Mouse (Mus musculus) CD8-positive naive resting alpha-beta T cell, adult 2 months (primary cell): ENCODE data around the gene Serf1.
"Not testable (repeated sequence)": the region's sequence is repeated elsewhere in the genome, so short reads cannot be mapped to it uniquely, and the experiment has no call there.

Source experiments
- DNase-seq, 2 experiments: peaks; one replicate each; pipeline ENCODE4 v3.0.0; 2022; ENCODE audit warnings: low read depth in 2 of 2, low spot score in 2 of 2

Serf1 gene

GRCm38 (mm10) chr13:100107652-100108472, at the start of gene Serf1:
Gene Serf1, plus strand, starts transcription at chr13:100108012.
- peak; percentile 37 to 38 for DNase-seq

GRCm38 (mm10) chr13:100063936-100064335, 43.9 kb upstream of the Serf1 start:
- no peak for DNase-seq

DNA sequence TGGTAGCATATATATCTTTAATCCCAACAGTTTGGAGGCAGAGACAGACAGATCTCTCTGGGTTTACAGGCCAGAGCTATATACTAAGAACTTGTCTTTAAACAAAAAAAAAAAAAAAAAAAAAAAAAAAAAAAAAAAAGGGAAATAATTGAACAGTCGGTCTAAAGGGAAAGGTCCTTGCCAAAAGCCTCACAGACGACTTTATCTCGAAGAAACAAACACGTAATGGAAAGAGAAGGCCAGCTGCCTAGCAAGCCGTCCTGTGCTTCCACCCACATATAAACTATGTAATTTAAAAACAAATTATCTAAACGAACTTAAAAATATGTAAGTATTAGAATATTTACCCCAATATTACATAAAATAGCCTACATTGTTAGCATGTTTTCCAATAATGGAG, 40.0 kb upstream of the Serf1 start:
- DNase-seq = no peak

GRCm38 (mm10) chr13:100071473-100071872, 36.3 kb upstream of the Serf1 start:
- DNase-seq = no peak

- DNase-seq = no peak
These were observed 9.0 kb upstream of the Serf1 start for GRCm38 (mm10) chr13:100098808-100099207.

GRCm38 (mm10) chr13:100103052-100103658, 4.7 kb upstream of the Serf1 start:
- DNase-seq = no peak

- peak; percentile 92 to 96 for DNase-seq
These were observed 4.0 kb upstream of the Serf1 start, which contains the start of gene Bdp1 for GRCm38 (mm10) chr13:100103748-100104254. Gene Bdp1, minus strand, starts transcription at chr13:100104070.

- DNase-seq = no peak
These were observed 4.6 kb downstream of the Serf1 start for GRCm38 (mm10) chr13:100112218-100112972.

DNA sequence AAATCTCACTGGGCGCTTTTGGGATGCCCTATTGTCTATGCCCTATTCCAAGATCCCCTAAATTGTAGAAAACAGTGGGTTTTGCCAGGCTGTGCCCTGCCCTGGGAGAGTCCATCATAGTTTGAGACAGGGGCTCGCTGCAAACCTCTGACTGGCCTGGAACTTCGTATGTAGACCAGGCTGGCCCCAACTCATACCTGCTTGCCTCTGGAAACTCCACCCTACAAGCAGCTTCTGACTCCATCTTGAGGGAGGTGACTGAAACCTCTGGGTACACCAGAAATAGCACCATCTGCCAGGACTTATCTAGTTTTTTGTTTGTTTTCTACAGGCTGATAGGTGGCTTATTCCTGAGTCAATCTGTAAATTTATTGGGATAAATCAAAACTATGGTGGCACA, 16.2 kb downstream of the Serf1 start:
- DNase-seq = no peak

- DNase-seq = peak; percentile 74 to 76
These were observed 16.8 kb downstream of the Serf1 start, which contains the start of gene Smn1 for GRCm38 (mm10) chr13:100124423-100125257. Gene Smn1, plus strand, starts transcription at chr13:100124852.

DNA sequence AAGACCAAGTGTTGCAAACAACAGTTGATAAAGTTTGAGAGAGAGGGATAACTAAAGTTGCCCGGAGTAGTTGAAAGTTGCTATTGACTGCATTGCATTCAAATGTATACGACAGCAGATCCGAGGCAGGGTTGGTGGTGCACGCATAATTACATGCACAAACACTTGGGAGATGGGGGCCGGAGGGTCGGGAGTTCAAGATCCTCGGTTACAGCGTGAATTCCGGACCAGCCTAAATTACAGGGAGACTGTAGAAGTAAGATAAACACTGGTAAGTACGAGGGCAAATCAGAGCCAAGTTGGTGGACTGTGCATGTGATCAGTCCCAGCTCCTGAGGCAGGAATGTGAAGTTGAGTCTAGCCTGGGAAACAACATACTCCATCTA, 17.4 kb downstream of the Serf1 start:
- DNase-seq = no peak

- no peak for DNase-seq
These were observed 34.0 kb downstream of the Serf1 start for GRCm38 (mm10) chr13:100141646-100142314.

DNA sequence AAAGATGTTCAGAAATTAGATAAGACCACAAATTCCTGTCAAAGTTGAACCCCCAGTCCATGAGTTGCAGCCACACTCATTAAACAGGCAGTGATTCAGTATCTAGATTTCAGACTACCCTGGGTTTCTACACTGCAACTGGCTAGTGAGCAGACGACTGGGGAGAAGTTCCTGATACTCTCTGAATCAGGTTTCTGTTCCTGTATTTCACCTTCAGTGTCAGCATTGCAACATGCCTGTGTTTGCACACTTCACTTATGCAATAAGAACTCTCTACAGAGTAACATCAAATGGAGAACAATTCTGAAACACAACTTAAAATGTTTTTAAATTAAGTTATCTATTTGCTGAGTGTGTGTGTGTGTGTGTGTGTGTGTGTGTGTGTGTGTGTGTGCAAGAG, 44.8 kb downstream of the Serf1 start:
- no peak for DNase-seq

- no peak for DNase-seq
These were observed 48.8 kb downstream of the Serf1 start for GRCm38 (mm10) chr13:100156624-100157023.

- not testable (repeated sequence) for DNase-seq
These were observed 53.5 kb downstream of the Serf1 start for GRCm38 (mm10) chr13:100161171-100161870.

DNA sequence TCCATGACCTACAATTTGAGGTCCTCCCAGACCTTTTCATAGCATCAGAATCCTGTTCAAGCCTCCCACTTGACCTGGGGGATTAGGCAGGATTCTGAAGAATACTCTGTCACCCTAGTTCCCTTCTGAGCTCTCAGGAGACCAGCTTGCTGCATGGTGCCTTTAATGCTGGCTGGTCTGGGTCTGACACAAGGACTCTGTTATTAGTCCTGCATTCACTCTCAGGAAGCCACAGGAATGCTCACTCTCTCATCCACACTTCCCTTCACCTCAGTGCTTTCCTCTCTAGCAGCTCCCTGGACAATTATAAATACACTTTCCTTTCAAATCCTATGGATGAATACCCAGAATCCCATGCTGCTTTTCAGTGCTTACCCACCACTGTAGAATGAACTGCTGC, 54.7 kb downstream of the Serf1 start:
- not testable (repeated sequence) for DNase-seq
